Mouse (Mus musculus): ENCODE results near the gene Ptpn21. TPM values are rescaled to one million over a fixed set of nuclear protein-coding genes. Genes with fewer than 3 reads are reported as not detected.

Ptpn21 gene
- total RNA-seq, 2 experiments from 2014 or later, result 7.9 to 12.6 TPM

- no peak for TF ChIP-seq CTCF (IDR thresholded peaks at IDR 0.05)
- no peak overlapping the region for H3K27ac ChIP-seq
- DNase-seq (ENCODE audit: extremely low spot score in 1 of 2, low spot score in 2 of 2), result no peak
- intact Hi-C loops (cut with DNase I), result no loop called here
- no peak overlapping the region for H3K4me3 ChIP-seq
These were observed 16.6 kb downstream of the Ptpn21 start for GRCm38 (mm10) chr12:98720628-98721027.

- H3K4me3 ChIP-seq, result no peak overlapping the region
- no peak for TF ChIP-seq CTCF (IDR thresholded peaks at IDR 0.05)
- no peak for DNase-seq (ENCODE audit: extremely low spot score in 1 of 2, low spot score in 2 of 2)
- intact Hi-C loops (cut with DNase I), result no loop called here
- H3K27ac ChIP-seq, result no peak overlapping the region
These were observed 21.1 kb downstream of the Ptpn21 start for GRCm38 (mm10) chr12:98716142-98716541.

GRCm38 (mm10) chr12:98714757-98715156 is 22.4 kb downstream of the Ptpn21 start:
- no peak for DNase-seq (ENCODE audit: extremely low spot score in 1 of 2, low spot score in 2 of 2)
- TF ChIP-seq CTCF (IDR thresholded peaks at IDR 0.05), result no peak
- intact Hi-C loops (cut with DNase I), result no loop called here
- H3K27ac ChIP-seq, result no peak overlapping the region
- no peak overlapping the region for H3K4me3 ChIP-seq

- intact Hi-C loops (cut with DNase I), result no loop called here
- no peak for TF ChIP-seq CTCF (IDR thresholded peaks at IDR 0.05)
- Histone ChIP-seq H3K27ac (no peak overlapping the region), H3K4me3 (no peak overlapping the region)
- no peak for DNase-seq (ENCODE audit: extremely low spot score in 1 of 2, low spot score in 2 of 2)
These were observed 23.5 kb downstream of the Ptpn21 start for GRCm38 (mm10) chr12:98713621-98714103.

GRCm38 (mm10) chr12:98712819-98713218 is 24.4 kb downstream of the Ptpn21 start:
- intact Hi-C loops (cut with DNase I), result no loop called here
- no peak for TF ChIP-seq CTCF (IDR thresholded peaks at IDR 0.05)
- no peak overlapping the region for H3K27ac ChIP-seq
- no peak overlapping the region for H3K4me3 ChIP-seq
- no peak for DNase-seq (ENCODE audit: extremely low spot score in 1 of 2, low spot score in 2 of 2)

DNA sequence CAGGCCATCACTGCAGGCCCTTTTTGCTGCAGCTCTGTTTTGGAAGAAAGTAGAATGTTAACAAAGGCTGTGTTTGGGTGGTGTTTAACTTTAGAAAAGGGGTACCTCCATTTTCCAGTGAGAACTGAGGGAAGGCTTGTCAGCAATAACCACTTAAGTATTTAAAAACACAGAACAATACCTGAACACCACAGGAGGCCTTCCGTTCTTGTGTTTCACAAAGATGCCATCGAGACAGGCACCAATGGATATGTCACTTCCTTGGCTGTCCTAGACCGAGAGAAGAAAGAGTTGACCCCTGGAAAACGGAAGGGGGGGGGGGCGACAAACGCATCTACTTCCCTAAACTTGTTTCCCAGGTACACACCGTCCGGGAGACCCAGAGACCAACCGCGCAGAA is 33.2 kb downstream of the Ptpn21 start:
- no peak overlapping the region for H3K27ac ChIP-seq
- intact Hi-C loops (cut with DNase I), result no loop called here
- TF ChIP-seq CTCF (IDR thresholded peaks at IDR 0.05), result no peak
- H3K4me3 ChIP-seq, result no peak overlapping the region
- DNase-seq (ENCODE audit: extremely low spot score in 1 of 2, low spot score in 2 of 2), result no peak

GRCm38 (mm10) chr12:98703554-98703953 is 33.7 kb downstream of the Ptpn21 start:
- DNase-seq (ENCODE audit: extremely low spot score in 1 of 2, low spot score in 2 of 2), result no peak
- Histone ChIP-seq H3K27ac (no peak overlapping the region), H3K4me3 (no peak overlapping the region)
- no peak for TF ChIP-seq CTCF (IDR thresholded peaks at IDR 0.05)
- intact Hi-C loops (cut with DNase I), result no loop called here

DNA sequence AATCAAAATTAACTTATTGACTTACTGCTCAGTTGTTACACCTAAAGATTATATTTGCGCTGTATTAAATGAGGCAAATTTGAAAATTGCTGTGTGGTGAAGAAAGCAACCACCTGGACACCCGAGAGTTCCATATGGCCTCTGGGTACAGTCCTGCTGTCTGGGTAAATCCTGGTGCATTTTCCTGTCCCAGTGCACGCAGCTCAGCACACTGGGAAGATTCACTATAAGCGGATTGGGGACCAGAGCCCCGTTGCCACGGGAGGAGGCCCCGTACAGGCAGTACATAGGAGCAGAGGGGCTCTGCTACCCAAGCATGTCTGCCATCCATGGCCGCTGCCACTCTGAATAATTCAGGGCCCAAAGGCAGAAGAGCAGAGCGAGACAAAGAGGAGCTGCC is 35.6 kb downstream of the Ptpn21 start:
- Histone ChIP-seq H3K27ac (no peak overlapping the region), H3K4me3 (no peak overlapping the region)
- intact Hi-C loops (cut with DNase I), result no loop called here
- no peak for TF ChIP-seq CTCF (IDR thresholded peaks at IDR 0.05)
- no peak for DNase-seq (ENCODE audit: extremely low spot score in 1 of 2, low spot score in 2 of 2)

DNA sequence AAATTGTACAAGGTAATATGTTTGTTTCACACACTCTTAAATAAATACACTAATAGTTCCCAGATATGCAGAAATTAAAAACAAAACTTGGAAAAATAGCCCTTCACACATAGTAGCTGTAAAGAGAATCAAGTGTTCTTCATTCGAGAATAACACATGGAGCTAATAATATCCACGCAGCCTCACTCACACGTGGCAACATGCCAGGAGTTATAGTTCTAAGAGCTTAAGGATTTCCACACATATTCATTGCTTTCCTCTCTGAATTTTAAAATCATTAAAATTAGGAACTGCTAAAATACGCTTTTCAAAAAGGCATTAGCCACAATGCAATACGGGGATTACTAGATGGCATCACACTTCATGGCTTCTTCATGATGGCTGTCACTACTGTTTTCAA is 40.0 kb downstream of the Ptpn21 start:
- no peak overlapping the region for H3K27ac ChIP-seq
- no peak for TF ChIP-seq CTCF (IDR thresholded peaks at IDR 0.05)
- DNase-seq (ENCODE audit: extremely low spot score in 1 of 2, low spot score in 2 of 2), result no peak
- intact Hi-C loops (cut with DNase I), result no loop called here
- no peak overlapping the region for H3K4me3 ChIP-seq

DNA sequence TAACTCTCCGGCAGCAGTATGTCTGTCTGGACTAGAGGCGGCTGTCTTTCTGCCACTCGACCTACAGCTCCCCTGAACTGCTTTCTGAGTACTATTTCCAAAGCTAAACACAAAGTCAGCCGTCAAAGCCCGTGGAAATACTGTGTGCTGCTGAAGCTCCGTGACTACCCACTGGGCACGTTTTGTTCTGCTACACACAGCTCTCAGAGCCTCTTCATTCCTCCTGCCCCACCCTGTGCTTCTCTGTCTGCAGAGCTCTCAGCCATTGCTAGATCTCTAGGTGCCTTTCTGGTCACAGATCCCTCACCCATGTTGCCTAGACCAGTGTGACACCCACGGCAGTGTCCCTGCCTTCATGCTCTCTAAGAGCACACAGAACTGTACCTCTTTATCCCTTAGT is 47.0 kb downstream of the Ptpn21 start:
- Histone ChIP-seq H3K27ac (no peak overlapping the region), H3K4me3 (no peak overlapping the region)
- intact Hi-C loops (cut with DNase I), result no loop called here
- TF ChIP-seq CTCF (IDR thresholded peaks at IDR 0.05), result no peak
- no peak for DNase-seq (ENCODE audit: extremely low spot score in 1 of 2, low spot score in 2 of 2)

DNA sequence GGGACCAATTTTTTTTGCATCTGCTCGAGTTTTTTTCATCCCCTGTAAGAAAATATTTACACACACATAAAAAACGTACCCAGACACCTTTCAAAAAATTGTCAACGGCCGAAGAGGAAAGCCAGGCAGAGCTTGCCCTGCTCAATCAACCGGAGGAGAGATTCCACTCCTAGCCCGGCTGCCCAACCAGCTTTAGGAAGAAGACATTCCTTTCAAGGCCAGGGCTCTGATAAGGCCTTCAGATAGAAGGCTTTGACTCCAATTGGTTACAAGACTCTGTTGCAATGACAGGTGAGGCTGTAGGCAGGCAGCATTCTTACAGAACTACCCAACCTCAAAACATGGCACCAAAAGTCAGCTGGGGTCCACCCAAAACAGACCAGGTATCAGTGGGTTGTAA is 53.6 kb downstream of the Ptpn21 start:
- Histone ChIP-seq H3K4me3 (no peak overlapping the region), H3K27ac (no peak overlapping the region)
- intact Hi-C loops (cut with DNase I), result no loop called here
- no peak for TF ChIP-seq CTCF (IDR thresholded peaks at IDR 0.05)
- DNase-seq (ENCODE audit: extremely low spot score in 1 of 2, low spot score in 2 of 2), result no peak

GRCm38 (mm10) chr12:98683171-98683570 is 54.0 kb downstream of the Ptpn21 start:
- intact Hi-C loops (cut with DNase I), result no loop called here
- no peak overlapping the region for H3K27ac ChIP-seq
- DNase-seq (ENCODE audit: extremely low spot score in 1 of 2, low spot score in 2 of 2), result no peak
- no peak for TF ChIP-seq CTCF (IDR thresholded peaks at IDR 0.05)
- no peak overlapping the region for H3K4me3 ChIP-seq

- intact Hi-C loops (cut with DNase I), result no loop called here
- Histone ChIP-seq H3K27ac (no peak overlapping the region), H3K4me3 (no peak overlapping the region)
- no peak for DNase-seq (ENCODE audit: extremely low spot score in 1 of 2, low spot score in 2 of 2)
- no peak for TF ChIP-seq CTCF (IDR thresholded peaks at IDR 0.05)
These were observed 55.0 kb downstream of the Ptpn21 start for GRCm38 (mm10) chr12:98682196-98682595.
